Mouse (Mus musculus): Measurements from ENCODE around the gene Tapbpl.

The Tapbpl gene

GRCm38 (mm10) chr6:125196301-125196700 lies 35.4 kb downstream of the Tapbpl start:
- DNase-seq = peak; percentile 89

GRCm38 (mm10) chr6:125195541-125196075 lies 36.1 kb downstream of the Tapbpl start:
- DNase-seq = peak; percentile 81

- no peak for DNase-seq
Measured at GRCm38 (mm10) chr6:125193390-125193789, 38.3 kb downstream of the Tapbpl start.

- DNase-seq = peak; percentile 79
Measured at GRCm38 (mm10) chr6:125192841-125193240, 38.8 kb downstream of the Tapbpl start.

GRCm38 (mm10) chr6:125192016-125192714 lies 39.5 kb downstream of the Tapbpl start:
- DNase-seq = peak; percentile 99

- DNase-seq = peak; percentile 100
Measured at GRCm38 (mm10) chr6:125191332-125192015, 40.2 kb downstream of the Tapbpl start, which contains the start of the genes Ncapd2 and Mrpl51. Gene Ncapd2 (minus strand): TSS chr6:125191701. Gene Mrpl51 (plus strand): TSS chr6:125191801.

GRCm38 (mm10) chr6:125190816-125191215 lies 40.8 kb downstream of the Tapbpl start:
- peak; percentile 79 for DNase-seq

- DNase-seq = peak; percentile 76
Measured at GRCm38 (mm10) chr6:125186203-125186602, 45.5 kb downstream of the Tapbpl start.

GRCm38 (mm10) chr6:125182133-125182532 lies 49.5 kb downstream of the Tapbpl start:
- peak; percentile 93 for DNase-seq

- no peak for DNase-seq
Measured at GRCm38 (mm10) chr6:125179601-125180000, 52.1 kb downstream of the Tapbpl start.

GRCm38 (mm10) chr6:125175469-125175868 lies 56.2 kb downstream of the Tapbpl start:
- no peak for DNase-seq
